In genomic region chr6:113437135-113437534, GRCm38 (mm10) we compare ENCODE assay signal across 47 mouse cellular contexts. TPM values are rescaled to one million over a fixed set of nuclear protein-coding genes. Genes with fewer than 3 reads are reported as not detected.
"Had no signal": no experiment of that assay in that cellular context is flagged by ENCODE, and none has a peak within 500 bp of the region (broad histone marks: within the 10 kb centered on the region; RNA-seq: fewer than 3 reads in every experiment).

No protein-coding gene starts in this region.

- H3K4me2 ChIP-seq: heart, embryonic 12.5 days; heart, embryonic 13.5 days; heart, embryonic 15.5 days; hindbrain, embryonic 12.5 days; hindbrain, embryonic 13.5 days; hindbrain, embryonic 14.5 days; hindbrain, embryonic 15.5 days; intestine, embryonic 15.5 days; kidney, embryonic 15.5 days had no signal

- H3K9ac ChIP-seq: heart, embryonic 12.5 days; heart, embryonic 13.5 days; heart, embryonic 15.5 days; hindbrain, embryonic 12.5 days; hindbrain, embryonic 13.5 days; hindbrain, embryonic 14.5 days; hindbrain, embryonic 15.5 days; intestine, embryonic 15.5 days; kidney, embryonic 15.5 days had no signal

- H3K36me3 ChIP-seq: heart, embryonic 12.5 days; heart, embryonic 13.5 days; heart, embryonic 15.5 days; hindbrain, embryonic 10.5 days; hindbrain, embryonic 12.5 days; hindbrain, embryonic 13.5 days; hindbrain, embryonic 15.5 days; intestine, embryonic 15.5 days; kidney, embryonic 15.5 days had no signal

- H3K9me3 ChIP-seq: heart, embryonic 12.5 days; heart, embryonic 13.5 days; heart, embryonic 15.5 days; hindbrain, embryonic 10.5 days; hindbrain, embryonic 12.5 days; hindbrain, embryonic 13.5 days; hindbrain, embryonic 15.5 days; intestine, embryonic 15.5 days; kidney, embryonic 15.5 days had no signal

- H3K4me1 ChIP-seq: hindbrain, embryonic 12.5 days had no signal

- DNase-seq: heart, postnatal 10 days; heart, postnatal 14 days; heart, postnatal 36 days; heart, postnatal 4 days; kidney, adult 11 months; kidney, adult 18-20 months; kidney, adult 2 months; kidney, adult 8-10 months; kidney, adult 9 months; kidney, postnatal 10 days; kidney, postnatal 14 days; kidney, postnatal 25 days; kidney, postnatal 36 days; kidney, postnatal 4 days; layer of hippocampus, adult 9-11 months; layer of hippocampus, postnatal 36 days had no signal

- H3K4me3 ChIP-seq: heart, embryonic 12.5 days; heart, embryonic 13.5 days; heart, embryonic 15.5 days; hindbrain, embryonic 10.5 days; hindbrain, embryonic 12.5 days; hindbrain, embryonic 13.5 days; hindbrain, embryonic 15.5 days; intestine, embryonic 15.5 days; kidney, embryonic 15.5 days; layer of hippocampus, adult 2 months; left cerebral cortex, adult 2 months had no signal

- H3K27me3 ChIP-seq: heart, embryonic 15.5 days; hindbrain, embryonic 13.5 days; hindbrain, embryonic 15.5 days; intestine, embryonic 15.5 days; kidney, embryonic 15.5 days had no signal

- ATAC-seq: hindbrain, embryonic 16.5 days; hindbrain, postnatal 0 days; inflammation-experienced regulatory T-cells, adult 6 months; intestine, embryonic 15.5 days; intestine, embryonic 16.5 days; intestine, postnatal 0 days had no signal

- H3K27ac ChIP-seq: heart, embryonic 13.5 days; heart, embryonic 15.5 days; hindbrain, embryonic 10.5 days; hindbrain, embryonic 12.5 days; hindbrain, embryonic 13.5 days; hindbrain, embryonic 14.5 days; hindbrain, embryonic 15.5 days; hindbrain, postnatal 0 days; intestine, embryonic 15.5 days; kidney, embryonic 15.5 days; kidney, postnatal 0 days; layer of hippocampus, adult 2 months; left cerebral cortex, adult 2 months had no signal

RNA-seq across cellular contexts. Expression of gene Cidec, which starts 1.6 kb away (rescaled TPM):
- total RNA-seq: hematopoietic stem cell, adult 5-6 weeks; hindbrain, postnatal 0 days; layer of hippocampus, adult 18-20 months; layer of hippocampus, adult 2 months; layer of hippocampus, adult 8-10 months; layer of hippocampus, postnatal 10 days; layer of hippocampus, postnatal 14 days; layer of hippocampus, postnatal 25 days; layer of hippocampus, postnatal 36 days; left cerebral cortex, adult 18-20 months; left cerebral cortex, adult 2 months; left cerebral cortex, adult 8-10 months had no signal
- polyA plus RNA-seq: heart, embryonic 12.5 days; heart, embryonic 13.5 days; heart, embryonic 14.5 days; heart, embryonic 15.5 days; heart, postnatal 0 days; hindbrain, embryonic 10.5 days; hindbrain, embryonic 11.5 days; hindbrain, embryonic 12.5 days; hindbrain, embryonic 13.5 days; hindbrain, embryonic 14.5 days; hindbrain, embryonic 15.5 days; hindbrain, embryonic 16.5 days; hindbrain, postnatal 0 days; inflammation-experienced regulatory T-cells, adult 6 months; kidney, embryonic 14.5 days; kidney, embryonic 15.5 days; kidney, embryonic 16.5 days had no signal
